Mouse (Mus musculus) thymus, adult 2 months (tissue): Measurements from ENCODE around the gene Srd5a1.

Experiments
- CTCF ChIP-seq: fragments of 200-500 bp; IDR thresholded peaks from 2 replicates; pipeline ENCODE4 v1.5.1; 2012; ENCODE audit warnings: mild to moderate bottlenecking, control low read depth, low read length, moderate library complexity, borderline replicate concordance; ENCODE audit not compliant: control insufficient read depth, poor library complexity, insufficient read depth; ENCODE audit errors: extremely low read depth
- POLR2A ChIP-seq: fragments of 200-500 bp; IDR thresholded peaks from 2 replicates; pipeline ENCODE4 v1.6.1; 2012; ENCODE audit warnings: mild to moderate bottlenecking, low read length, control low read depth, moderate library complexity; ENCODE audit not compliant: control insufficient read depth, poor library complexity, insufficient read depth; ENCODE audit errors: extremely low read depth

DNA sequence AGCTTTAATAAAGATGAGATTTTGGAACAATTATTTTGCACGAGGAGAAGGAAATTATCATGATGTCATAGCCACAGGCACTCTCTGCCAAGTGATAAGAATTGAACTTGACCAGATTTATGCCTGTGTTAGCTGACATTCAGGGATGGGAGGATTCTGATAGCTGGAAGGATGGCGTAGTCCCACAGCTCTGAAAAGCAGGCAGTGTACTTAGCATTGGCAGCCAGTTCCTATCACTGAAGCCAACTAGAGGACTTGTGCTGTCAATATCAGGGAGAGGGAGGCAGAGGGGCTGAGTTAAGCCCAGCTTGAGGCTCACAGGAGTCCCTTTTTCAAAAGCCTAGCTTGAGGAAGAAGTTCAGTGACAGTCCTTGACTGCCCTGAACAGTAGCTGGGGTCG is 13.3 kb upstream of the Srd5a1 start:
- no peak for TF ChIP-seq CTCF
- TF ChIP-seq POLR2A: no peak
